8 mouse cellular contexts compared by ENCODE assay signal in the genomic region with DNA sequence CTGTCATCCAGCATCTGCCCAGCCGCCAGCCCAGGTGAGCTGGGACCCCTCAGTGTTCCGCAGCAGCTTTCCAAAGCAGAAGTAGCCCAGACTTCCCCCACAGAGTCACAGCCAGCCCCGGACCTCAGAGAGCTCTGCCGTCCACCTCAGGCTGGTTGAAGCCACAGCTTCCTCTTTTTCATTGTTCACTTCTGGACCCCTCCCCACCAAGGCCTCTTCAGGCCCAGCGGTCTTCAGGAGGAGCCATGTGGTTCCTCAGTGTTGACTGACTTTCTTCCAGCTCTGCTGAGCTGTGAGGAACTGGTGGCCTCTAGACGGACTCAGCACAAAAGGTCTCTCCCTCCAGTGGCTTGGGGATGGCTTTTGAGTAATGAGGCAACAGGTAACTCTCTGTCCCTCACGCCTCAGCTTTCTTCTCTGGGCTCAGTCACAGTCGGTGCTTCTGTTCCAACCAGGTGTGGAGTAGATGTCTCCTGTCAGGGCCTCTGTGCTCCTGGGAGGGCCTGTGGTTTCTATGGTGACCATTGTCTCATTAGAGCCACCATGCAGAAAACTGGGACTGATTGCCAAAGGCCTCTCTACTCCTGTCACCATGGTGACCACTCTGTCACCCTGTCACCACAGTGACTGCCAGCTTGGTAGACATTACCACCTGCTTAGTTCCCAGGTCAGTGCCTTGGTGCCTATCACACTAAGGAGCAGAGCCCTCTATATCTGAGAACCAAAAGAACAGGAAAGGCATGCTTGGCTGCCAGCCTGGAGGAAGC. TPM values are rescaled to one million over a fixed set of nuclear protein-coding genes. Genes with fewer than 3 reads are reported as not detected.
DNase-seq lines count a peak whose midpoint lies in the region; ATAC-seq lines count a peak whose summit lies in the region.

A gene (minus strand): TSS at position 496 of the 767 bp plus-strand sequence.

- peaks cover 15% of the 10 kb centered on the region; the same call in 1 of the 2 replicates for H3K4me1 ChIP-seq in lung, embryonic 15.5 days
- peaks cover 9% of the 10 kb centered on the region; the same call in 1 of the 2 replicates for H3K4me1 ChIP-seq in embryonic facial prominence, embryonic 12.5 days
- peaks cover 19% of the 10 kb centered on the region for H3K4me1 ChIP-seq in intestine, embryonic 16.5 days (ENCODE audit: control insufficient read depth, insufficient read depth, low read length)

- no peak within 1 kb of the TSS for H3K27ac ChIP-seq in lung, embryonic 15.5 days
- H3K27ac ChIP-seq in embryonic facial prominence, embryonic 12.5 days, result peak within 1 kb of the TSS; percentile 46
- H3K27ac ChIP-seq in intestine, embryonic 16.5 days (ENCODE audit: low read length), result no peak within 1 kb of the TSS

- 49% methylated on average over 8 of the region's 8 CpGs for WGBS in lung, embryonic 15.5 days
- WGBS in embryonic facial prominence, embryonic 12.5 days, result 75% methylated on average over 8 of the region's 8 CpGs
- WGBS in intestine, embryonic 16.5 days, result 60% methylated on average over 8 of the region's 8 CpGs

- peak; percentile 40; the same call in 1 of the 2 replicates for ATAC-seq in lung, embryonic 15.5 days (ENCODE audit: borderline replicate concordance, extremely low read depth, low FRiP score, low TSS enrichment)
- 0 out of 2 replicates have a peak, but pooled peaks have one; percentile 44 for ATAC-seq in embryonic facial prominence, embryonic 12.5 days (ENCODE audit: insufficient number of reproducible peaks, insufficient read depth, low FRiP score, low TSS enrichment)
- ATAC-seq in intestine, embryonic 16.5 days, result peak; percentile 69
- peak; percentile 84 for ATAC-seq in neutrophil, adult 5-6 weeks (ENCODE audit: extremely low read depth, insufficient number of reproducible peaks, low FRiP score, poor library complexity, severe bottlenecking)

- 0 out of 2 replicates have a peak within 1 kb of the TSS, but pooled peaks have one; percentile 3 for H3K4me2 ChIP-seq in lung, embryonic 15.5 days
- H3K4me2 ChIP-seq in embryonic facial prominence, embryonic 12.5 days (replicated peaks), result no peak within 1 kb of the TSS
- H3K4me2 ChIP-seq in intestine, embryonic 16.5 days (ENCODE audit: low read depth, low read length), result no peak within 1 kb of the TSS

- no peak for DNase-seq in lung, postnatal 10 days
- no peak for DNase-seq in cerebellum, postnatal 25 days
- no peak for DNase-seq in cerebellum, adult 11 months
- no peak for DNase-seq in layer of hippocampus, postnatal 25 days (ENCODE audit: extremely low spot score in 1 of 2, low spot score in 1 of 2)

- no peak within 1 kb of the TSS for H3K4me3 ChIP-seq in lung, embryonic 15.5 days
- H3K4me3 ChIP-seq in embryonic facial prominence, embryonic 12.5 days, result no peak within 1 kb of the TSS
- H3K4me3 ChIP-seq in intestine, embryonic 16.5 days (ENCODE audit: low read length), result no peak within 1 kb of the TSS

- H3K9me3 ChIP-seq in lung, embryonic 15.5 days, result no peaks in the 10 kb centered on the region
- H3K9me3 ChIP-seq in embryonic facial prominence, embryonic 12.5 days, result no peaks in the 10 kb centered on the region
- H3K9me3 ChIP-seq in intestine, embryonic 16.5 days (ENCODE audit: control insufficient read depth, low read length), result no peaks in the 10 kb centered on the region

- H3K9ac ChIP-seq in lung, embryonic 15.5 days, result peak within 1 kb of the TSS; percentile 24; the same call in 1 of the 2 replicates
- no peak within 1 kb of the TSS for H3K9ac ChIP-seq in embryonic facial prominence, embryonic 12.5 days
- H3K9ac ChIP-seq in intestine, embryonic 16.5 days (ENCODE audit: low read depth, low read length), result no peak within 1 kb of the TSS; the same call in 1 of the 2 replicates

- no peaks in the 10 kb centered on the region for H3K36me3 ChIP-seq in lung, embryonic 15.5 days
- no peaks in the 10 kb centered on the region for H3K36me3 ChIP-seq in embryonic facial prominence, embryonic 12.5 days
- no peaks in the 10 kb centered on the region for H3K36me3 ChIP-seq in intestine, embryonic 16.5 days (ENCODE audit: control insufficient read depth, insufficient read depth, low read length)

- H3K27me3 ChIP-seq in lung, embryonic 15.5 days, result no peaks in the 10 kb centered on the region
- H3K27me3 ChIP-seq in embryonic facial prominence, embryonic 12.5 days, result no peaks in the 10 kb centered on the region
- no peaks in the 10 kb centered on the region for H3K27me3 ChIP-seq in intestine, embryonic 16.5 days (replicated peaks; ENCODE audit: control insufficient read depth, insufficient read depth, low read length)

RNA-seq across cellular contexts. Expression of the gene that starts here (rescaled TPM):
- 1.7 and 1.9 TPM in 2 replicates for polyA plus RNA-seq in lung, embryonic 15.5 days (2015; fragmentation: Nextera tagmentation; extraction: Ambion mirVana)
- polyA plus RNA-seq in embryonic facial prominence, embryonic 12.5 days (2016; fragmentation: Nextera tagmentation; extraction: Ambion mirVana), result 2.7 and 3.5 TPM in 2 replicates
- polyA plus RNA-seq in intestine, embryonic 16.5 days (2015; fragmentation: Nextera tagmentation; extraction: Ambion mirVana), result 2.4 and 2.9 TPM in 2 replicates
- 0.35 TPM in 1 of 2 replicates, not detected in the other for total RNA-seq in neutrophil, adult 5-6 weeks (2017)
- total RNA-seq in layer of hippocampus, postnatal 25 days (2021), result 1 to 10 TPM; 1.8 to 3.9 TPM

Comparison
In these comparisons a context has a peak if more than half of its experiments do, and no peak if none do; other contexts are left out.
1. Peak in ATAC-seq in neutrophil, adult 5-6 weeks; RNA of the gene not detected or under 1 TPM.